Mouse (Mus musculus) neural tube, embryonic 14.5 days (tissue): ENCODE measurements around the gene Nod2. TPM values are rescaled to one million over a fixed set of nuclear protein-coding genes. Genes with fewer than 3 reads are reported as not detected.
"Not testable (repeated sequence)": the region's sequence is repeated elsewhere in the genome, so short reads cannot be mapped to it uniquely, and the experiment has no call there.

Experiments used
- ATAC-seq: fragments of 200-750 bp; cut with Nextera tagmentation; 2 replicates; pipeline ENCODE4 v1.8.0; 2017; ENCODE audit warnings: low read depth, mild to moderate bottlenecking, moderate TSS enrichment, moderate library complexity
- H3K27ac ChIP-seq: fragments of 300-500 bp; sonication (generic); 2 replicates; pipeline ENCODE4 v1.5.1; 2014; ENCODE audit warnings: low read depth, mild to moderate bottlenecking, control low read depth, low read length, moderate library complexity, mixed read lengths
- H3K27me3 ChIP-seq: fragments of 300-500 bp; sonication (generic); 2 replicates; pipeline ENCODE4 v1.6.1; 2014; ENCODE audit warnings: low read length; ENCODE audit not compliant: control insufficient read depth, insufficient read depth
- H3K36me3 ChIP-seq: fragments of 300-500 bp; sonication (generic); 2 replicates; pipeline ENCODE4 v1.6.1; 2014; ENCODE audit warnings: low read length, mixed read lengths; ENCODE audit not compliant: control insufficient read depth, insufficient read depth
- H3K4me1 ChIP-seq: fragments of 300-500 bp; sonication (generic); 2 replicates; pipeline ENCODE4 v1.6.1; 2014; ENCODE audit warnings: low read length; ENCODE audit not compliant: control insufficient read depth, insufficient read depth
- H3K4me2 ChIP-seq: fragments of 300-500 bp; sonication (generic); 2 replicates; pipeline ENCODE4 v1.6.1; 2014; ENCODE audit warnings: mild to moderate bottlenecking, low read depth, low read length, control low read depth
- H3K4me3 ChIP-seq: fragments of 300-500 bp; sonication (generic); 2 replicates; pipeline ENCODE4 v1.5.1; 2014; ENCODE audit warnings: low read depth, low read length, control low read depth, mixed read lengths
- H3K9ac ChIP-seq: fragments of 300-500 bp; sonication (generic); replicated peaks from 2 replicates; pipeline ENCODE4 v1.6.1; 2014; ENCODE audit warnings: low read depth, mild to moderate bottlenecking, control low read depth, low read length, mixed read lengths
- H3K9me3 ChIP-seq: fragments of 300-500 bp; sonication (generic); 2 replicates; pipeline ENCODE4 v1.6.1; 2016; ENCODE audit warnings: low read length; ENCODE audit not compliant: control insufficient read depth
- WGBS: fragments of 180-500 bp; shearing (Covaris S2); extraction: QIAGEN DNeasy Blood & Tissue Kit; methylation state at CpG from one replicate; pipeline ENCODE4 v1.1.7; 2014; 5-methylcytosine and 5-hydroxymethylcytosine counted together
- polyA plus RNA-seq: library from polyadenylated mRNA; unstranded; fragments of >200 nt; fragmentation: Nextera tagmentation; extraction: Ambion mirVana; gene quantifications from 2 replicates; pipeline ENCODE4 v1.2.1, GENCODE M21; 2014

The Nod2 gene
- polyA plus RNA-seq, 1 experiment from 2014 or later: 0.09 TPM

DNA sequence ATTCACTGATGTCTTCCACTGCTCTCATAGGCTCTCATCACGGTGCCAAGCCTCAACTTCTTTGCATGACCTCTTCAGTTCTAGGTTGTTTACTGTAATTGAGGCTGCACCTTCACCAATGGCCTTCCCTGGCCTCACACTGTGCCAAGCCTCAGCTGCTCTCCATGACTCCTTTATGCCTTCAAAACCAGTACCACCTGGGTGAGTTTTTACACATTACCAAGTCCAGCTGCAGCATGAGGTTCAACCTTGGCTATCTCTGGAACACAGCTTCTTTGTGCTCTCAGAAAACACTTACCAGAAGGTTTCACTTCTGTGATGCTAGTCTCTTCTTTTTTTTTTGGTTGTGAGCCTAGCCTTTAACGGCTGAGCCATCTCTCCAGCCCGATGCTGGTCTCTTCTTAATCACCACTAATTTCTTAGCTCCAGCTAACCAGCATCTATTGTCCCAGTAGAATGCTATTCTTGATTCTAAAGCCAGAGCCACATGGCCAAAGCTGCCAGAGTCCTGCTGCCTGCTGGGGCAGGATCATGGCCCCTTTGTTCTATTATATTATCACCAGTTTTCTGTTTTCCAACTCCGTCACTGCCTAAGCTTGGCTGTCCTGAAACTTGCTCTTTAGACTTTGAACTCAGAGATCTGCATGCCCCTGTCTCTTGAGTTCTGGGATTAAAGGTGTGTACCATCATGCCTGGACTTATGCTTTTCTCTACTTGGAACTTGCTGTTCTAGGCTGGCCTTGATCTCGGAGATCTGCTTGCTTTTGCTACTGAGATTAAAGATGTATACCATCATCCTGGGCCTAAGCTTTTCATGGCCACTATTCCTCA, 4.2 kb upstream of the Nod2 start:
- Histone ChIP-seq H3K27ac (no peak overlapping the region), H3K4me1 (no peaks in the 10 kb centered on the region), H3K4me2 (no peak overlapping the region), H3K9me3 (no peaks in the 10 kb centered on the region), H3K9ac (no peak overlapping the region), H3K4me3 (no peak overlapping the region), H3K36me3 (no peaks in the 10 kb centered on the region), H3K27me3 (no peaks in the 10 kb centered on the region)
- 64% methylated on average over 5 of the region's 5 CpGs for WGBS
- ATAC-seq: no peak

DNA sequence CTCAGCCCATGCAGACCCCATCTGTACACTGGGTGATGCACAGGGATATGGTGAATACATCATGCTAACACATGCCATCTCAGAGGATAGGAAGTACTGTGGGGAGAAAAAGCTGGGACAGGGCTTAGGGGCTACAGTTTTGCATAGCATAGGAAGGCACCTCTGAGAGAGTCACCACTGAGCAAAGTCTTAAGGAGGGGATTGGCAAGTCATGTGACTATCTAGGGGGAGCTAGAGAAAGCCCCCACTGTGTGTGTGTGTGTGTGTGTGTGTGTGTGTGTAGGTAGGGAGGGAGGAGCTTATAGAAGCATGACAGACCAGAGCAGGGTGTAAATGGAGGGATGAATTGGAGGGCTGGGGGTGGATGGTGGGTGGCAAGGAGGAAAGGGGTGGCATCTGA, 1.2 kb downstream of the Nod2 start:
- Histone ChIP-seq H3K4me3 (no peak overlapping the region), H3K36me3 (no peaks in the 10 kb centered on the region), H3K4me1 (no peaks in the 10 kb centered on the region), H3K4me2 (no peak overlapping the region), H3K27ac (no peak overlapping the region), H3K27me3 (0 out of 2 replicates have a peak, but pooled peaks cover 3% of the 10 kb centered on the region), H3K9me3 (no peaks in the 10 kb centered on the region), H3K9ac (no peak overlapping the region)
- no peak for ATAC-seq

DNA sequence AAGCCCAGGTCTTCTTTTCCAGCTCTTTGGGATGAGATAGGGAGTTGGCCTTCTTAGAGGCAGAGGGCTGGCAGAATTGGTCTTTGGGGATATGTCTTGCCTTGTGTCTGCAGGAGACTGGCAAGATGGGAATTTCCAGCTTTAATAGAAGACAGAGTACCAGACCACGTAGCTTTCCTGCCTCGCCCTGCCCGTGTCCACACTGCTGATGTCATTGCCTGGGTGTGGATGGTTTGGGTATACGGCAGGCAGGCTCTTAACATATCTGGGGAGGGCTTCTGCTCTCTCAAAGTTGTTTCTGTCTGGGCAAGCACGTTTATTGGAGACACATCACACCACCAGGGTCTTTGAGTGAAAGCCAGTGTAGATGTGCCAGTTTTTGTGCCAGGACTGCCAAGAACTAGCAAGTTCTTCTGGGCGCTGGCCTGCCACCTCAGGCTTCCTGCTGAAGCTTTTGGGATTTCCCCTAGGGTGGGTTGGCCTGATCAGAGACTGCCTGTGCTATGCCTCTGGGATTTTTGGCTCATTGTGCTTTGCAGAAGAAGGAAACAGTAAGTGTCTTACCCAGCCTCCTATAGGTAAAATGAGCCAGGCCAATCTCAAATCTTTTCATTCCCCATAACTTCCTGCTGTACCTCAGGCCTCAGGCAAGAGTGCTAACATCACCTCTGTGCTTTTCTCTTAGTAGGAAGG, 3.0 kb downstream of the Nod2 start:
- H3K27me3 ChIP-seq: 0 out of 2 replicates have a peak, but pooled peaks cover 3% of the 10 kb centered on the region
- 81% methylated on average over 6 of the region's 6 CpGs for WGBS
- no peak for ATAC-seq
- no peak overlapping the region for H3K27ac ChIP-seq
- no peak overlapping the region for H3K4me2 ChIP-seq
- H3K9me3 ChIP-seq: no peaks in the 10 kb centered on the region
- H3K4me1 ChIP-seq: no peaks in the 10 kb centered on the region
- no peak overlapping the region for H3K9ac ChIP-seq
- H3K36me3 ChIP-seq: no peaks in the 10 kb centered on the region
- H3K4me3 ChIP-seq: no peak overlapping the region

DNA sequence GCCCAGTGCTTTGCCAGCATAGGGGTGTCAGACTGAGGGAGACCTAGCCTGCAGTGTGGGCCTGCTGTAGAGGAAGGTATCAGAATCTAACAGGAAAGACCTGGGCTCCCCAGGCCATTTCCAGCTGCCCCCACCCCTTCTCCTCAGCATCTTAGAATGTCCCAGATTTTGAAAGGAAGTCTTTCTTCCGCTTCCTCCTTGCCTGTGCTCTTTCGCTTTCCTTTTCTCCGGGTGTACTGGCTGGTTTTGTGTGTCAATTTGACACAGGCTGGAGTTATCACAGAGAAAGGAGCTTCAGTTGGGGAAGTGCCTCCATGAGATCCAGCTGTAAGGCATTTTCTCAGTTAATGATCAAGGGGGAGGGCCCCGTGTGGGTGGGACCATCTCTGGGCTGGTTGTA, 4.0 kb downstream of the Nod2 start:
- H3K4me2 ChIP-seq, ATAC-seq, H3K36me3 ChIP-seq, H3K4me3 ChIP-seq, H3K27me3 ChIP-seq, H3K27ac ChIP-seq, H3K4me1 ChIP-seq, H3K9ac ChIP-seq, H3K9me3 ChIP-seq: not testable (repeated sequence)
- 68% methylated on average over 4 of the region's 4 CpGs for WGBS

DNA sequence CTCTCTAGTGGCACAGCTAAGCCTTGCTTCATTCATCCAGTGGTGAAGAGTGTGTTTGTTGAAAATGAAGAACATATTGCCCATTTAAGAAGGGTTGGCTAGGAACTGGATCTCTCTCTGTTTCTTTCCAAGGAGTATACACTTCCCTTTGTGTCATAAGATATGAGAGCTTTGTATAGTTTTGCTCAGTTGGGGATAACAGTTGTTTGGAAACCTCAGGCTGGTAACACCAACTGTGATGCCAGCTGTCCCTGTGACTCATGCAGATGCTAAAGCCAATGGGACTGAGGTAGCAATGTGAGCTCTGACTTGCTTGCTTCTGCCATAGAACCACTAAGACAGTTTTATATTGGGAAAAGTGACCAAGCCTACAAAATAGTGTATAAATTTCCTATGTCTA, 8.2 kb downstream of the Nod2 start:
- H3K4me3 ChIP-seq: no peak overlapping the region
- H3K9ac ChIP-seq: no peak overlapping the region
- no peak overlapping the region for H3K4me2 ChIP-seq
- H3K4me1 ChIP-seq: no peaks in the 10 kb centered on the region
- ATAC-seq: no peak
- H3K27me3 ChIP-seq: no peaks in the 10 kb centered on the region
- no peaks in the 10 kb centered on the region for H3K36me3 ChIP-seq
- no peak overlapping the region for H3K27ac ChIP-seq
- no peaks in the 10 kb centered on the region for H3K9me3 ChIP-seq

DNA sequence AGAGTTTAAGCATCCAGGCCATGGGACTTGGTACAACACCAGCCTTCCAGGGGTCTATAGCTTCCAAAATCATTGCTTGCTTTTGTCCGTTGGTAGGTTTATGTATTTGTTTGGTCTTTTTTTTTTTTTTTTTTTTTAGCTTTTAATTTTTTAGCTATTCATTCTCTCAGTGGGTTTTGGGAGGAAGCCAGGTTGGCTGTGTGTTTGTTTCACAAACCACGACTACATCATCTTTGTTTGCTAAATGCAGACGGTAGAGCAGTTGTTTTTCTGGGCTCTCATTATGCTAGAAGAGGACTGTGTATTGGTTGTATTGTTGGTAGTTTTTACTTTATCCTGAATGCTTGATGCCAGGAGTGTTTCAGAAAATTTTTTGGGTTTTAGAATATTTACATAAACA, 12.8 kb downstream of the Nod2 start:
- H3K27me3 ChIP-seq: no peaks in the 10 kb centered on the region
- H3K27ac ChIP-seq: no peak overlapping the region
- H3K9me3 ChIP-seq: no peaks in the 10 kb centered on the region
- H3K9ac ChIP-seq: no peak overlapping the region
- no peaks in the 10 kb centered on the region for H3K36me3 ChIP-seq
- WGBS: 79% methylated on average over 3 of the region's 3 CpGs
- H3K4me3 ChIP-seq: no peak overlapping the region
- no peak overlapping the region for H3K4me2 ChIP-seq
- no peaks in the 10 kb centered on the region for H3K4me1 ChIP-seq
- no peak for ATAC-seq

DNA sequence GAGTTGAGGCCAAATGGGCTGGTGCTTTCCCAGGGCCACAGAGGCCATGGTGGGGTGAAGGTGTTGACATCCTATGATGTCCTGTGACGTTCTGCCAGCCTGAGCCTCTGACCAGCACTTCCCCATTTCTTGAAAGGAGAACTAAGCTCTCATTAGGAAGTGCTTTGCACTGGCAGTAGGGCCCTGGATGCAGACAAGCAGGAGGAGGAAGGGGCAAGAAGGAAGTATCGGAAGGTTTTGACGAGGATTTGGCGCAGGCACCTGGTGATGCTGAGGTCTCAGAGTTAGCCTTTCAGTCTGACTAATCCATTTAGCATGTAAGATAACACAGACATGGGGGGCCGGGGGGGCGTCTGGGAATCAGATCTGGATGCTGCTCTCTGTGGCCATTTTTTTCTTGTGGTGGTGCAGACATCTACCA, 15.3 kb downstream of the Nod2 start:
- no peak overlapping the region for H3K9ac ChIP-seq
- no peaks in the 10 kb centered on the region for H3K4me1 ChIP-seq
- WGBS: 86% methylated on average over 6 of the region's 6 CpGs
- H3K9me3 ChIP-seq: no peaks in the 10 kb centered on the region
- H3K4me2 ChIP-seq: no peak overlapping the region
- no peak overlapping the region for H3K4me3 ChIP-seq
- no peaks in the 10 kb centered on the region for H3K27me3 ChIP-seq
- no peak for ATAC-seq
- H3K36me3 ChIP-seq: no peaks in the 10 kb centered on the region
- H3K27ac ChIP-seq: no peak overlapping the region

DNA sequence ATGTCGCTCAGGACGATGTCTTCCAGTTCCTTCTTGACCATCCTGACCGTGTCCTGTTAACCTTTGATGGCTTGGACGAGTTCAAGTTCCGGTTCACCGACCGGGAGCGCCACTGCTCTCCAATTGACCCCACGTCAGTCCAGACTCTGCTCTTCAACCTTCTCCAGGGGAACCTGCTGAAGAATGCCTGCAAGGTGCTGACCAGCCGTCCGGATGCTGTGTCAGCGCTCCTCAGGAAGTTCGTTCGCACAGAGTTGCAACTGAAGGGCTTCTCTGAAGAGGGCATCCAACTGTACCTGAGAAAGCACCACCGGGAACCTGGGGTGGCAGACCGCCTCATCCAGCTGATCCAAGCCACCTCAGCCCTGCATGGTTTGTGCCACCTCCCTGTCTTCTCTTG, 17.0 kb downstream of the Nod2 start:
- Histone ChIP-seq H3K27me3 (no peaks in the 10 kb centered on the region), H3K4me2 (no peak overlapping the region), H3K36me3 (no peaks in the 10 kb centered on the region), H3K9ac (no peak overlapping the region), H3K9me3 (no peaks in the 10 kb centered on the region), H3K27ac (no peak overlapping the region), H3K4me3 (no peak overlapping the region), H3K4me1 (no peaks in the 10 kb centered on the region)
- 81% methylated on average over 16 of the region's 16 CpGs for WGBS
- no peak for ATAC-seq

DNA sequence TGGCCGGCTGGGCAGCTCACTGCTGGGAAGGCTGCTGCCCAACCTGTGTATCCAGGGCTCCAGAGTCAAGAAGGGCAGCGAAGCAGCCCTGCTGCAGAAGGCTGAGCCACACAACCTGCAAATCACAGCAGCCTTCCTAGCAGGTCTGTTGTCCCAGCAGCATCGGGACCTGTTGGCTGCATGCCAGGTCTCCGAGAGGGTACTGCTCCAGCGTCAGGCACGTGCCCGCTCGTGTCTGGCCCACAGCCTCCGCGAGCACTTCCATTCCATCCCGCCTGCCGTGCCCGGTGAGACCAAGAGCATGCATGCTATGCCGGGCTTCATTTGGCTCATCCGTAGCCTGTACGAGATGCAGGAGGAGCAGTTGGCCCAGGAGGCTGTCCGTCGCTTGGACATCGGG, 17.8 kb downstream of the Nod2 start:
- Histone ChIP-seq H3K4me2 (no peak overlapping the region), H3K4me1 (no peaks in the 10 kb centered on the region), H3K36me3 (no peaks in the 10 kb centered on the region), H3K4me3 (no peak overlapping the region), H3K9me3 (no peaks in the 10 kb centered on the region), H3K9ac (no peak overlapping the region), H3K27ac (no peak overlapping the region), H3K27me3 (no peaks in the 10 kb centered on the region)
- WGBS: 81% methylated on average over 19 of the region's 19 CpGs
- ATAC-seq: no peak; the same call in 1 of the 2 replicates
